Mouse (Mus musculus) macrophage (primary cell): ENCODE results near the gene Stx5a. TPM values are rescaled to one million over a fixed set of nuclear protein-coding genes. Genes with fewer than 3 reads are reported as not detected.
A peak's percentile ranks its signal among the peaks of the same experiment; 100 is the strongest.

Experiments
- H3K27ac ChIP-seq: fragments of 350-480 bp; formaldehyde crosslinking; 2 replicates; pipeline ENCODE4 v1.9.0; 2021
- H3K36me3 ChIP-seq: fragments of 350-480 bp; formaldehyde crosslinking; 2 replicates; pipeline ENCODE4 v1.9.0; 2021; ENCODE audit errors: inconsistent target
- H3K4me3 ChIP-seq: fragments of 350-480 bp; formaldehyde crosslinking; 2 replicates; pipeline ENCODE4 v1.9.0; 2021; ENCODE audit errors: inconsistent target
- H3K79me2 ChIP-seq: fragments of 350-480 bp; formaldehyde crosslinking; 2 replicates; pipeline ENCODE4 v1.9.0; 2021; ENCODE audit errors: inconsistent target
- WGBS: methylation state at CpG from one replicate; pipeline ENCODE4 v1.1.7; 2026; ENCODE audit warnings: inconsistent platforms; ENCODE audit not compliant: missing documents; 5-methylcytosine and 5-hydroxymethylcytosine counted together
- polyA plus RNA-seq: library from polyadenylated mRNA; stranded (reverse); fragments of 250-400 nt; gene quantifications from 3 replicates; pipeline ENCODE4 v1.2.4, GENCODE M21; 2018; ENCODE audit warnings: inconsistent platforms
- total RNA-seq, 78 experiments: library from RNA; depleted of rRNA; stranded (reverse); fragments of 250-400 nt; gene quantifications; 1 replicate in 9 of 78; 2 replicates in 24 of 78; 3 replicates in 43 of 78; 4 replicates in 2 of 78; pipeline ENCODE4 v1.2.4; 2018; ENCODE audit warnings: inconsistent platforms in 56 of 78

The Stx5a gene
- 100 to 1,000 TPM; 163 to 373 (median 250) TPM for total RNA-seq (2018; cell fraction: chromatin; rRNA removed)
- 10 to 100 TPM; 28.8 to 50.4 (median 38.5) TPM for total RNA-seq (2018; cell fraction: cytosol; rRNA removed)
- 100 to 1,000 TPM in 24 of 26 experiments, 10 to 100 TPM in 2; 96.6 to 222 (median 140) TPM for total RNA-seq (2018; cell fraction: nucleus; rRNA removed)
- 32.3 to 65.9 TPM (median 61.9 TPM) in 3 replicates for polyA plus RNA-seq

DNA sequence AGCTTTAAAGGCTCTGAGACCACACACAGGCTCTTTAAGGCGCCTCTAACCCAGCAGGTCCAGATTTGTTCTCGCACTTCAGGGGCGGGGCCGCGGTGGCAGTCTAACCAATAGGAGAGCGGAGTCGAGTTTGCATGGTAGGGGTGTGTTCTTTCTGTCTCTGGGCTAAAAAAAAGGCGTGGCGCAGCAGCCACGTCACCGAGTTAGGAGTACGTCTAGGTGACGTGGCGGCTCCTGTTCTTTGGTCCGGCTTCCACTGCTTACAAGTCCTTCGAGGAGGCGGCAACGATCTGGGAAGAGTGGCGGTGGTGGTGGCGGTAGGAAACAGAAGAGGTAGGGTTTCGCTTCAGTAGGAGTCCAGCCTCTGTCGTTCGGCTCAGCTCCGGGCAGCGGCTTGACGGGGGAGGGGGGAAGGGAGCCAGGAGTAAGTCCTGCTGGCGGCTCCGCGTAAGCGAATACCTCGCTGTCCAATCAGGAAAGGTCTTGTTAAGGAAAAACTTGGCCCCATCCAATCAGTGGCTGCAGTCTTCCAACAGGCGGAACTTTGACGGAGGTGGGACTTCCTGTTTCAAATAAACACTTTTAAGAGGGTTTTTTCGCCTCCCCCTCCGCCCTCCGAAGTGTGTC is at the start of gene Stx5a:
Gene Stx5a, plus strand, starts transcription at position 171 of the 627 bp plus-strand sequence.
- Histone ChIP-seq H3K27ac (peak within 1 kb of the TSS; percentile 91), H3K4me3 (peak within 1 kb of the TSS; percentile 99), H3K79me2 (peaks cover 63% of the 10 kb centered on the region), H3K36me3 (peaks cover 39% of the 10 kb centered on the region)
- under 1% methylated on average over 35 of the region's 36 CpGs for WGBS

DNA sequence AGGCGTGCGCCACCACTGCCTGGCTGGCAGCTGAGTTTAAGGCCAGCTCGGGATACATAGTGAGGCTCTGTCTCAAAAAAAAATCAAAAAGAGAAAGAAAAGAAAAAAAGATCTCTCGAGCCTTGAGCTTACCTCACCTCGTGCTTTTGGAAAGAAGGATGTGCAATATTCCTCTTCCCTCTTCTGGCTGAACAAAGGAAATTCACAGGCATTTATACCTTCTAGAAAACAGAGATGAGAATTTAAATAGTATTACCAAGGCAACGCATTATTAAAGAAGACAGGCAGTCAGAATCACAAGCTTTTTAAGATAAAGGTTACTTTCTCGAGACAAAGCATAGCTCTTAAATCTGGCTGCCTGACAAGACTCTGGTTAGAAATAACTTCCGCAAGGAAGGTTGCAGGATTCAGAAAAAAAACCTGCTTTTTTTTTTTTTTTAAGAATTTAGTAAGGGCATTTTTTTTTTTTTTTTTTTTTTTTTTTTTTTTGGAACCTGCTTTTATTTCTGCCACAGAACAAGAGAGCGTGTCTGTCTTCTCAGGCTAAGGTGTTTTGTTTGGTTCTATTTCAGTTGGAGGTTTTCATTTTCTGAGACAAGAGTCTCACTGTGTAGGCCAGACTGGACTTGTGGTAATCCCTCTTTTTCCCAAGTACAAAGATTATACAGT is 49.2 kb upstream of the Stx5a start:
- Histone ChIP-seq H3K79me2 (no peaks in the 10 kb centered on the region), H3K36me3 (no peaks in the 10 kb centered on the region), H3K27ac (no peak overlapping the region), H3K4me3 (no peak overlapping the region)
- 56% methylated on average over 8 of the region's 9 CpGs for WGBS

DNA sequence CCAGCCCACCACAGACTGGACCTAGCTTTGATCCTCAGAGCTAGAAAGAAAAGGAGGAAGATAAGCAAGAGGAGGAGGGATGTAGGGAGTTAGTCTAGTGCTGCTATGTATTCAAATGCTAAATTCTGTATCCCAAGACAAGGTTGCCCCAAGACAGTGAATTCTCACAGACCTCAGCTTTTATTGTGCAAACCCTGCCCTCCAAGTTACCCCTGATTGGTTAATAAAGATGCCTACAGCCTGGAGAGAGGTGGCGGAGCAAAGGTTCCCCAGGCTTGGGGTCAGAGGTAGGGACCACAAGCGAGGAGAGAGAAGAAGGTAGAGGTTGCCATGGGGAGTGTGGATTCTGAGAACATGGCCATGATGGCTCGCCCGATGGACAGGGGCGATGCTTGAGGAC is 48.5 kb upstream of the Stx5a start:
- no peak overlapping the region for H3K27ac ChIP-seq
- H3K36me3 ChIP-seq = no peaks in the 10 kb centered on the region
- H3K79me2 ChIP-seq = no peaks in the 10 kb centered on the region
- no peak overlapping the region for H3K4me3 ChIP-seq
- WGBS = 93% methylated on average over 5 of the region's 5 CpGs

DNA sequence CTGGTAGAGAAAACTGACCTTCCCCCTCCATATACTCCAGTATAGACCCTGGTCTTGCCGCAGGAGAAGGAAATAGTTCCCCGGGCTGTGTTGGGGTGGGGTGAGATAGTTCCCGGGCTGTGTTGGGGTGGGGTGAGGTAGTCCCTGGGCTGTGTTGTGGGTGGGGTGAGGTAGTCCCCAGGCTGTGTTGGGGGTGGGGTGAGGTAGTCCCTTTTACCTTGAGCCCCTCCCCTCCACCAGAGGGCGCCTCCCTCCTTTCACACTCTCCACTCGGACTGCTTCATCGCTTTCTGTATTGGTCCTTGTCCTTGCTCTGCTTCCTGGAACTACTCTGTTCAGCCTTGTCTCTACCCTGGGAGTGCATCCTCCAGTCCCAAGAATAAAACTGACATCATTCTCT is 45.9 kb upstream of the Stx5a start:
- 59% methylated on average over 4 of the region's 6 CpGs for WGBS
- H3K79me2 ChIP-seq = no peaks in the 10 kb centered on the region
- no peak overlapping the region for H3K27ac ChIP-seq
- no peak overlapping the region for H3K4me3 ChIP-seq
- no peaks in the 10 kb centered on the region for H3K36me3 ChIP-seq

DNA sequence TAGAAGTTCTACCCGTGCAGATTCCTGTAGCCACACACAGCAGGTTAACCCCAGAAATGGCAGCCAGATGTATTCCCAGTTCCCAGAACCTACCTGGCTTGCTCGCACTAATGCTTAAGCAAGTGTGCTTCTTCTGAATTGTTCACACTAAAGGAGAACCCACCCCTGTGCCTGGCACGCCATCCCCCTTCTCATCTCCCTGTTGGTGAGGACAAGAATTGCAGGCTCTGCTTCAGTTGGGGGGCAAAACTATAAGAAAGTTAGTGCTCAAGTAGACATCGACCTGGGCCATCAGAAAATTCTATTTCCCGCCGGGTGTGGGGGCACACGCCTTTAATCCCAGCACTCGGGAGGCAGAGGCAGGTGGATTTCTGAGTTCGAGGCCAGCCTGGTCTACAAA is 41.6 kb upstream of the Stx5a start:
- no peak overlapping the region for H3K4me3 ChIP-seq
- 84% methylated on average over 9 of the region's 9 CpGs for WGBS
- no peaks in the 10 kb centered on the region for H3K36me3 ChIP-seq
- H3K27ac ChIP-seq = no peak overlapping the region
- no peaks in the 10 kb centered on the region for H3K79me2 ChIP-seq

DNA sequence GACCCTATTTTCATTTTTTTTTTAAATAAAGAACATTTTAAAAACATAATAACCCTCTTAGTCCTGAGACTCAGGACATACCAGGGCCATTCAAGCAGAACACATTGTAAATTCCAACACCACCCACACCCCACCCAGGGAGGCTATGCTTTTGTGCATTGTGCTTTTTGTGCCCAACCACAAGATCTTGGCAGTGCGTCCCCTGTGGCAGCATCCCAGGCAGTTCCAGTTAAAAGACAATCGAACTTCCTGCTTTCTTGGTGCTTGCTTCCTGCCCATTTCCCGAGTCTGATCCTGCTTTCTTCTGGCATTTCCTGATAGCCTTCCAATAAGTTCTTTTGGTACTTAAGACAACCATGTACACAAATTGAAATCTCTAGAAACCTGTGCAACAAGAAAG is 38.8 kb upstream of the Stx5a start:
- 29% methylated on average over 3 of the region's 3 CpGs for WGBS
- Histone ChIP-seq H3K27ac (no peak overlapping the region), H3K79me2 (no peaks in the 10 kb centered on the region), H3K4me3 (no peak overlapping the region), H3K36me3 (peaks cover 2% of the 10 kb centered on the region; the same call in 1 of the 2 replicates)

DNA sequence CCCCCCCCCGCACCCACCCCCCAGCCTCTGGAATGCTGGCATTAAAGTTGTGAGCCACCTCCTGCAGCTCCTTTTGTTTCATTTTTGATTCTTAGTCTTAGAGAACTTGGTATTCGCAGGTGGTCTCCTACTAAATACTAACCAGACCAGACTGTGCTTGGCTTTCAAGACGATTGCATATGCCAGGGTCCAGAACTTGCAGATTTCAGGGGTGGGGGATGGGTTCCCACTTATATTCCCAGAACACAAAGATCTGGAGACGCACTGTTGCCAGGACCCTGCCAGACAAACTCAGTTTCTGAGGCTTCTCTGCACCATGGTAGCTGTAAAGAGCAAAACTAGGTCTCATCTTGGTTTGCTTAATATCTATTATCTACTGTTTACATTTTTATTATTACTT is 37.6 kb upstream of the Stx5a start:
- Histone ChIP-seq H3K79me2 (no peaks in the 10 kb centered on the region), H3K27ac (no peak overlapping the region), H3K36me3 (peaks cover 13% of the 10 kb centered on the region), H3K4me3 (no peak overlapping the region)
- WGBS = 100% methylated on average over 3 of the region's 4 CpGs

DNA sequence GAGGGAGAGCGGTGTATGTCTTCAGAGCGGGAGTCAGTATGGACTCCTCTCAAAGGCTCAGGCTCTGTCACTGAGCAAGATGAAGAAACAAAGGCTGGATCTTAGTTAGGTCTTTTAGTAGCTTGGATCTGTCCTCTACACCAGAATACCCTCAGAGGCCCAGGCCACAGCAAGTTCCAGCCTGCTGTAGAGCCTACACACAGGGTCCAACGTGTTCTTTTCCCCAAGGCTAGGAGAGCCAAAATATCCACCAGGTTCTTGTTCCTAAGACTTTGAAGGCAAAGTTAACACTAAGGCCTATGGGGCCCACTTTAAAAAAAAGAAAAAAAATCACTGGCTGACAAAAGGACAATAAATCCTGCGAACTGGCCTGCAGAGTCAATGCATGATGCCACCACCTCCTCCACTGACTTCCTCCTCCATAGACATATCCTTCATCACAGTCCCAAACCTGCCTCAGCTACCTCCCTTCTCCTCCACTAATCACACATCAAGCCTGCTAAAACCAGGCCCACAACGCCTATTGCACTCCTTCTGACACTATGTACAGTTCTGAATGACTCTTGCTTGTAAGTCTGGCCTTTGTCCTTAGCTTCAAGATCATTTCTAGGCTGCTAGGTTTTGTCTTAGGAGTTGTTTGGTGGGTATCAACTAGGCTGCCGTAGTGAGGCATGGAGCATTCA is 36.0 kb upstream of the Stx5a start:
- no peak overlapping the region for H3K27ac ChIP-seq
- H3K36me3 ChIP-seq = peaks cover 29% of the 10 kb centered on the region
- 89% methylated on average over 6 of the region's 6 CpGs for WGBS

DNA sequence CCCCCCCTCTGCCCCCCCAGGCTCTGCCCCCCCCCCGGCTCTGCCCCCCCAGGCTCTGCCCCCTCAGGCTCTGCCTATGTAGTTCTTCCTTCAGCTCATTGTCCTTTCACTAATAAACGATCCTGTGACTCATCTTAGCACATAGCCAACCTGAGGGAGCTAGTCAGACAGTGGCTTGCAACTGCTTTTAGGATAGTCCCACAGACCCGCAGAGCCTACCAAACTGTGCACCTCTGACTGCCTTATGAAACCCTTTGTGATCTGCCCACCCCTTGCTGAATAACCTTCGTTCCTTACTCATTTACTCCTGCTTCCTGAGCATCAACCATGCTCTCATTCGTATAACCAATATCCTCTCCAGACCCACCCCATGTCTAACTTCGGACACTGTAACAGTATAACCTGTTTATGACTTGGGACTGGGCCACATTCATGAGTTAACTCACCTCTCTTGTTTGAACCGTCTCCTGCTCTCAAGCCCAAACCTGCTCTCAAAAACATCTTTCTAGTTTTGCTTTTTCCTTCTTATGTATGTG is 35.0 kb upstream of the Stx5a start:
- Histone ChIP-seq H3K4me3 (no peak overlapping the region), H3K27ac (no peak overlapping the region), H3K79me2 (peaks cover 24% of the 10 kb centered on the region), H3K36me3 (peaks cover 39% of the 10 kb centered on the region)
- WGBS = 78% methylated on average over 7 of the region's 7 CpGs

More for the DNA sequence above, 36.0 kb upstream of the Stx5a start:
- Histone ChIP-seq H3K4me3 (no peak overlapping the region), H3K79me2 (peaks cover 14% of the 10 kb centered on the region)

DNA sequence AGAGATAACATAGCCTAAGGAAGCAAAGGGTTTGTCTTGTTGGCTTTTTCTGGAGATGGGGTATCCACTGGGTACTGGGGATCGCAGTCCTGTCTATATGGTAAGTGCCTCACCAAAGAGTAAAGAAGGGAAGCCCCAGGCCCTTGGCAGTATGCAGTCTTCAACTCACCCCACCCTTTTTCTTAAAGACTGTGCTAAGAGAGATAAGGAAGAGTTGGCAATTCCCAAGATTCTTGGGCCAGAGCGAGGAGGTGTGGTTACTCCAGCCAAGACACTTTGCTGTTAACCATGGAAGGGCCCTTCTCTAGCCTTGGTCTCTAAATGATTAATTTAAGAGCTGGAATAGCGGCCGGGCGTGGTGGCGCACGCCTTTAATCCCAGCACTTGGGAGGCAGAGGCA is 34.3 kb upstream of the Stx5a start:
- peaks cover 44% of the 10 kb centered on the region for H3K36me3 ChIP-seq
- no peak overlapping the region for H3K27ac ChIP-seq
- peaks cover 32% of the 10 kb centered on the region for H3K79me2 ChIP-seq
- H3K4me3 ChIP-seq = no peak overlapping the region
- 90% methylated on average over 4 of the region's 7 CpGs for WGBS

DNA sequence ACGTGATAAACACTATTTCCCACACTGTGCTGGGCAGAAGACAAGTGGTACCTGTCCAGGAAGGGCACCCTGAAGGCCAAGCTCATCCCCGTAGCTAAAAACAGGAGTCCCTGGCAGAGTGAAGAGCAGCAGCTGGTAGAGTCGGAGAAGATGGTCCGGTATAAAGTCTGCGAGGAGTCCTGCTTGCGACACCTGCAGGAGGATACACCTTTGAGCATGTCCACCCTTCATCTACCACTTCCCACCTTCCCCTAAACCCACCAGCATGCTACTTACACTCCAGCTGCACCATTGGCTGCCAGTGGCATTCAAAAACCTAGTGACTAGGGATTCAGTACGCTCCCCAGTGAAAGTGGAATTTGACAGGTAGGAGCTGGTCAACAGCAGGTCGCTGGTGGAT is 32.3 kb upstream of the Stx5a start:
- H3K79me2 ChIP-seq = peaks cover 50% of the 10 kb centered on the region
- H3K27ac ChIP-seq = no peak overlapping the region
- H3K4me3 ChIP-seq = no peak overlapping the region
- peaks cover 44% of the 10 kb centered on the region for H3K36me3 ChIP-seq
- 91% methylated on average over 8 of the region's 8 CpGs for WGBS

DNA sequence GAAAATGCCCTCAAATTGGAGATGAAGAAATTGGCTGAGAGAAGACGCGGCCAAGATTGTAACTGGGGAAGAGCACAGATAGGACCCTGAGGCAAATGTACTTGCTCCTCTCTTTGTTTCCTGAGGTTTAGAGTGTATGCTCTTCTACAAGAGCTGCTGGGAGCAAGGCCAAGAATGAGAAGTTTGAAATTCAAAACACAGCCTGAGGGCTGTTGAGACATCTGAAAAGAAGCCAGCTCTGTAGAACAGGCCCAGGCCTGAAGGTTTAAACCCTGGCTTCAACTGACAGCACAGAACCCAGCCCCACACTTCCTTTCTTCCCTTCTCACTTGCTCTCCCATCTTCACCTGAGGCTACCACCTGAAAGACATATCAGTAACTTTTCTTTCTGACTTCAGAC is 31.2 kb upstream of the Stx5a start:
- Histone ChIP-seq H3K36me3 (peaks cover 44% of the 10 kb centered on the region), H3K4me3 (0 out of 2 replicates have a peak overlapping the region, but pooled peaks have one; percentile 86), H3K79me2 (peaks cover 50% of the 10 kb centered on the region), H3K27ac (no peak overlapping the region)
- 89% methylated on average over 2 of the region's 2 CpGs for WGBS

DNA sequence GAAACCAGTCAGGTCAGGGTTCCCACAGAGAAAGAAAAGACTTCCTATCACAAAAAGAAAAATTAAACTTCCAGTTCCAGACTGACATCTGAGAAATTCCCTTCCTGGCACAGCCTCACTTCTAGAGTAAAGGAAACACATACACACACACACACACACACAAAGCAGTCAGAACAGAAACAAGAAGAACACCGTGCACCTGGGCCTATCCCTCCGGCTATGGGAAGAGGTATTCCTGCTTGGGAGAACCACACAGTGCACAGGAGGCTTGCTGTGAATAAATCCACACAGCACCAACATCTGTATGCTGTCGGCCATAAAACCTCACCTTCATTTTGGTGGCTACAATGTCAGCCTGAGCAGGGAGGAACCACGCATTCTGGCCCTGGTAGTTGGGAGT is 29.7 kb upstream of the Stx5a start:
- Histone ChIP-seq H3K4me3 (peak overlapping the region; percentile 86), H3K27ac (peak overlapping the region; percentile 96), H3K79me2 (peaks cover 50% of the 10 kb centered on the region), H3K36me3 (peaks cover 44% of the 10 kb centered on the region)
- 39% methylated on average over 4 of the region's 4 CpGs for WGBS

DNA sequence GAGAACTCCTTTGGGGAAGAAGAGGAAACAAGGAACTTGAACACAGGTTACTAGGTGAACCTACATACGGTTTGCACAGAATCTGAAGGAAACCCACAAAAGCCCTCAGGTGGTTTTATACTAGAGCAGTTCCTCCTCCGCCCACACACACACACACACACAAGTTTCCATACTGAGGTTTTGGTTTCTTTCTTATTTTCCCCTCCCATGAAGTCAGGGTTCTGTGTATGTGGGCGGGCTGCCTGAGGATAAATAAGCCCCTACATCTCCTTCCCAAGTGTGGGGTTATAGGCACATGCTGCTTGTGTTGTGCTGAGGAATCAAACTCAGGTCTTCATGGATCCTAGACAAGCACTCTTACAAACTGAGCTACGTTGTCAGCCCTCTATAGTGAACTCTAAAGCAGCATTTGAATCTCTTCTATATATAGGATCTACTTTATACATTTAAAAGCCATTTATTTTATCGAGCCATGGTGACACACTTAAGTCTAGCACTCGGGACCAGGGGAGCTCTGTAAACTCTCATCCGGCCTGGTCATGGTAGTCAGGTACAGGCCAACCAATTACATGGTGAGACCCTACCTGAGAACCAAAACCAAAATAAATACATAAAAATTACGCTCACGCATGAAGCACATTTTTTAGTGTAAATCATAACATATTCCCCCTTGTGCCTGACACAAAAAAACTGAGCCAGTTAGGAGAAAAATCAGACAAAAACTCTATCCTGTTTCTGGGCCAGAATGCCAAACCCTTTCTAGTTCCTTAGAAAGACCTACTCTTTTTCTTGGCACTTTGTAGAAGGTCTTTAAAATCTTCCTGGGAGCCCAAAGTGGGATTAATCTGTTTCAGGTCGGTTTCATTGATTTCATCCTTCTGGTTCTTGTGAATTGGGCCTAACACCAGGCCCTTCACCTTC is 29.0 kb upstream of the Stx5a start:
- WGBS = 24% methylated on average over 10 of the region's 10 CpGs
- peaks cover 44% of the 10 kb centered on the region for H3K36me3 ChIP-seq

More for the DNA sequence above, 29.0 kb upstream of the Stx5a start:
- peak overlapping the region; percentile 86 for H3K4me3 ChIP-seq
- peaks cover 50% of the 10 kb centered on the region for H3K79me2 ChIP-seq
- H3K27ac ChIP-seq = peak overlapping the region; percentile 96
